Mouse (Mus musculus): Measurements from ENCODE around the gene Mrpl27.
"Not testable (repeated sequence)": the region's sequence is repeated elsewhere in the genome, so short reads cannot be mapped to it uniquely, and the experiment has no call there.

Mrpl27 gene

DNA sequence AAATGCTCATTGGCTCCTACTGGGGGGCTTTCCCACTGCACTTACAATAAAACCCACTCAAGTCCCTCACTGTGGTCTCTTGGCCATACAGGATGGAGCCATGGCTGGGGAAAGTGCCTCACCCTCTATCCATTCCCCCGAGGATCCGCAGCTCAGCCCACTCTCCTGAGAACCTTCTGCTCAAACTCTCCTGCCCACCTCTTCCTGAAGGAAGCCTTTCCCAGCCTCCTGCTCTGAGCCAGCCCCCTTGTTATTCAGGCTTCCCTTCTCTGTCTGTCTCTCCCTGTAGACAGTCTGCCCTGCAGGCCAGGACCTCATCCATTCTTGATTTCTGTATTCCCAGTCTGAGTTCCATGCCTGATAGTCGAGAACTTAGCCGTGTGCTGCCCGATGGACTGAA, 21.4 kb downstream of the Mrpl27 start:
- in situ Hi-C loops (cut with MboI, MseI): no loop called here

GRCm38 (mm10) chr11:94675446-94675845, 21.9 kb downstream of the Mrpl27 start:
- in situ Hi-C loops (cut with MboI, MseI): no loop called here

GRCm38 (mm10) chr11:94676308-94676707, 22.7 kb downstream of the Mrpl27 start:
- in situ Hi-C loops (cut with MboI, MseI): no loop called here

DNA sequence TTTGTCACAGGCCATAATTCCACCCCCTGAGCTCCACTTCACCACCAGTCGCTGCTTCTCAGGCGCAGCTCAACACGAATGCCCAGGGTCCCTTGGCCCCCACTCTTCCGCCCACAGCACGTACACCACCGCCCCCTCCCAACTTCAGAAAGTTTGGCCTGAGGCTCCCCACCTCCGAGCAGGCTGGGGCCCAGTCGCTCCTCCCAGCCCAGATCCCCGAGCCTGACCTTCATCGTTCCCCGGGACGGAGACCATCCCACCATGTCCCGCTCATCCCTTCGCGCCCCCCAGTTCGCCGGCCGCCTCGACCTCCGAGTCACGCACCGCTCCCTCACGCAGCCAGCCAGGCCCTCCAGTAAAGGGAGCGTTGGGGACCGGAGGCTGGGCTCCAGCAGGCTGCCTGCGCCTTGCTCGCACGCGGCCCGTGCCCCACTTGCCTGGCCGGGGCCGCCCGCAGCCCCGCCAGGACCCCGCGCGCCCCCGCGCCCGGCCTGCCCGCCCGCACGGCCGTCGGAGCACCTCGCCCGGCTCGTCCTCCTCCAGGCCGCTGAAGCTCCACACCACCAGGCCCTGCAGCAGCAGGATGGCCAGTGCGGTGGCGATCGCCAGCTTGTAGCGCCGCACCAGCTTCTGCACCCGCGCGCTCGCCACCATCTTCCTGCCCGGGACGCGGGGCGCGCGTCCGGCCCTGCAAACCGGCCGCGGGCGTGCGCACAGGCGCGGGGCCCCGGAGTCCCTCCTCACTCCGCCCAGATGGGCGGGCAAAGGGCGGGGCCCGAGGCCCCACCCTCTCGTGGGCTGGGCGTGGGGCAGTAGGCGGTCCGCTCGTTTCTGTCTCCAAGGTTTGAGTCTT, 23.4 kb downstream of the Mrpl27 start, which contains the start of gene Xylt2:
Gene Xylt2 (minus strand): TSS at position 762 of the 853 bp plus-strand sequence.
- in situ Hi-C loops (cut with MboI, MseI): no loop called here

DNA sequence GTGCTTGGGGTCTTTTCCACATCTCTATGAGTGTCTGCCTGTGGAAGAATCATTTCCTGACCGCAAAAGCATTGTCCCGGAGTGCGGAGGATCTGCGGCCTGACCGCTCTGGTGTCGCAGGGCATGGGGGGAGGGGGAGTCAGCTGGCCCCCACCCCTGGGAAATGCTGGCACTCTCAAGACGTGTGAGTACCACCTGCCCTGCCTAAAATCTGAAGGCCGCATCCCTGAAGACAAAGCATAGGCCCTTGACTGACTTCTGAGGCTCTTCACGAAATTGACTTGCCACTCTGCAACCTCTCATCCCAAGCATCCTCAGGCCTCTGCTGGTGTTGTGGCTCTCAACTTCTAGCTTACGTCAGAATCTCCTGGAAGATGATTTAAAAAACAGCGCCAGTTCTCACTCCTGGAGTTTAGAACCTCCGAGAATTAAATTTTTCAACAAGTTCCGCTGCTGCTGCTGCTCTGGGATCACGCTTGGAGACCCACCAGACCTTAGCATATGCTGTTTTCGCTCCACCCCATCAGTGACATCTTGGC, 24.1 kb downstream of the Mrpl27 start:
- in situ Hi-C loops (cut with MboI, MseI): no loop called here

DNA sequence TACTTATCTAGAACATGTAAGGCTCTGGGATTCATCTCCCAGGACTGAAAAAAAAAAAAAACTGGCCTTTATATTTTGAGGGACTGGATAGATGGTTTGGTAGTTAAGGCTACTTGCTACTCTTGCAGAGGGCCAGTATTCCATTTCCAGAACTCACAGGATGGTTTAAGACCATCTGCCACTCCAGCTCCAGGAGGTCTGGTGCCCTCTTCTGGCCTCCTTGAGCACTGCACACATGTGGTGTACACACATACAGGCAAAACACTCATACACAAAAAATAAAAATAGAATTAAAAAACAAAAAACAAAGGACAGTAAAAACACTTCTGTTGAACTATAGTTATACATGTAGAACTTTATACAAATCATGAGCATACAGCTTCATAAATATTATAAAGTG, 27.1 kb downstream of the Mrpl27 start:
- in situ Hi-C loops (cut with MboI, MseI): no loop called here

GRCm38 (mm10) chr11:94681640-94682039, 28.1 kb downstream of the Mrpl27 start:
- in situ Hi-C loops (cut with MboI, MseI): no loop called here

DNA sequence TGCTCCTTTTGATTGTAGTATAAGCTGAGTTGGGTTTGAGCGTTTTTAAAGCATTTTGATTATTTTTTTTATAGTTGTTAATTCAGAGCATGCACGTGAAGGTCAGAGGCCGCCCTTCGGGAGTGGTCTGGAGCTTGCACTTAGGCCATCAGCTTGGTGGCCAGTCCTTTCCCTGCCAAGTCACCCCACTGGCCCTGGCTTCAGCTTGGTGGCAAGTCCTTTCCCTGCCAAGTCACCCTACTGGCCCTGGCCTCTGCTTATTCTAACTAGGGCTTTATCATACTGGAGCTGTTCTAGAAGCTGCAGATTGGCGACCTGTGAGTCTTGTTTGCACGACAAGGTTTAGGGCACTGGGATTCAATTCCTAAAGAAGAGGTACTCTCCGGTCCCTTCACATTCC, 28.9 kb downstream of the Mrpl27 start:
- in situ Hi-C loops (cut with MboI, MseI): no loop called here

GRCm38 (mm10) chr11:94687178-94687577, 33.6 kb downstream of the Mrpl27 start:
- in situ Hi-C loops (cut with MboI, MseI): no loop called here

DNA sequence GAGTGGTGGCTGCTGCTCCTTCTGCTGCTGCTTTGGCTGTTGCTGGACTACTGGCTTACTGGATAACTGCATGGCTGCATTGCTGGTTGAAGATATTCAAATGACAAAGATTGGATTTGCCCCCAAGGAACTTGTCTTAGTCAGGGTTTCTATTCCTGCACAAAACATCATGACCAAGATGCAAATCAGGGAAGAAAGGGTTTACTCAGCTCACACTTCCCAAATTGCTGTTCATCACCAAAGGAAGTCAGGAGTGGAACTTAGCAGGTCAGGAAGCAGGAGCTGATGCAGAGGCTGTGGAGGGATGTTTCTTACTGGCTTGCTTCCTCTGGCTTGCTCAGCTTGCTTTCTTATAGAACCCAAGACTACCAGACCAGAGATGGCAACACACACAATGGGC, 38.9 kb downstream of the Mrpl27 start:
- in situ Hi-C loops (cut with MboI, MseI): not testable (repeated sequence)

- in situ Hi-C loops (cut with MboI, MseI): no loop called here
Measured at GRCm38 (mm10) chr11:94695508-94695907, 41.9 kb downstream of the Mrpl27 start.

- in situ Hi-C loops (cut with MboI, MseI): no loop called here
Measured at GRCm38 (mm10) chr11:94697140-94697539, 43.6 kb downstream of the Mrpl27 start.

DNA sequence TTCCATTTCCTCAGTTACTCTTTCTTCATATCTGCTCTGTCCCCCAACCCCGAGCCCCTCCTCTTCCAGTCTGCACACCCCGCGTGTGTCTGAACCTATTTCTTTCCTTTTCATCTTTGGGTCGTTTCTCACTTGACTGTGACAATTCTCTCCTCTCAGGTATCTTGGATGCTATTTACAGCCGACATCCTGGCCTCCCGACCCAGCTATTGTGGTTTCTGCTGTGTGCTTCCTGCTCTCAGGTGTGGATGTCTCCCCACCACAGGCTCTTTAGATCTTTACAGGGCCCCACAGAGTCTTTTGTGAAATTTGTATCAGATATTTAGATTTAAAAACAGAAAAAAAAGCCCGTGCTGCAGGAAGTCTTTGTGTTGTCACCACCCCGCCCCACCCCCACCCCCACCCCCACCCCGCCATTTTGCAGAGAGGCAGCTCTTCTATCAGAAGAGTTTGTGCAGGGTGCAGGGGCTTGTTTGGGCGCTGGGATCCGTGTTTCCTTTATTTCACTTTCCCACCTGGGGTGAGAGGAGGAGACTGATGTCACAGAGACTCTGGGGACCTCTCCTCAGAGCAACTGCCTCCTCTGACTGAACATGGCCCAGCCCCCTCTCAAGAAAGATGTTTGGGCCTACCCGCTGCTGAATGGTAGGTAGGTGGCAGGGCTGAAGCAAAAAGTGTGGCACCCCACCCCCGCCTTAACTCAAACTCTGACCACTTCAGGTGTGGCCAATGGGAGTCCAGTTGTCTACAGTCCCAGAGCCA, 44.3 kb downstream of the Mrpl27 start:
- in situ Hi-C loops (cut with MboI, MseI): no loop called here

DNA sequence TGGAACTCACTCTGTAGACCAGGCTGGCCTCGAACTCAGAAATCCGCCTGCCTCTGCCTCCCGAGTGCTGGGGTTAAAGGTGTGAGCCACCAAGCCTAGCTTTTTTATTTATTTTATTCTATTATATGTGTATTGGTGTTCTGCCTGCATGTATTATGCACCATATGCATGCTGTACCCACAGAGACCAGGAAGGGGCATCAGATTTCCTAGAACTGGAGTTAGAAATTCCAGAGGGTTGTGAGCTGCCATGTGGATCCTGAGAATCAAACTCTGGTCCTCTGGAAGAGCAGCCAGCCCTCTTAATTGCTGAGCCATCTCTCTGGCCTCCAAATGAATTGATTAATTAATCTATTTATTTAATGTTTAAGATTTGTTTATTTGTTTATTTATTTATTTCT, 45.8 kb downstream of the Mrpl27 start:
- in situ Hi-C loops (cut with MboI, MseI): no loop called here

DNA sequence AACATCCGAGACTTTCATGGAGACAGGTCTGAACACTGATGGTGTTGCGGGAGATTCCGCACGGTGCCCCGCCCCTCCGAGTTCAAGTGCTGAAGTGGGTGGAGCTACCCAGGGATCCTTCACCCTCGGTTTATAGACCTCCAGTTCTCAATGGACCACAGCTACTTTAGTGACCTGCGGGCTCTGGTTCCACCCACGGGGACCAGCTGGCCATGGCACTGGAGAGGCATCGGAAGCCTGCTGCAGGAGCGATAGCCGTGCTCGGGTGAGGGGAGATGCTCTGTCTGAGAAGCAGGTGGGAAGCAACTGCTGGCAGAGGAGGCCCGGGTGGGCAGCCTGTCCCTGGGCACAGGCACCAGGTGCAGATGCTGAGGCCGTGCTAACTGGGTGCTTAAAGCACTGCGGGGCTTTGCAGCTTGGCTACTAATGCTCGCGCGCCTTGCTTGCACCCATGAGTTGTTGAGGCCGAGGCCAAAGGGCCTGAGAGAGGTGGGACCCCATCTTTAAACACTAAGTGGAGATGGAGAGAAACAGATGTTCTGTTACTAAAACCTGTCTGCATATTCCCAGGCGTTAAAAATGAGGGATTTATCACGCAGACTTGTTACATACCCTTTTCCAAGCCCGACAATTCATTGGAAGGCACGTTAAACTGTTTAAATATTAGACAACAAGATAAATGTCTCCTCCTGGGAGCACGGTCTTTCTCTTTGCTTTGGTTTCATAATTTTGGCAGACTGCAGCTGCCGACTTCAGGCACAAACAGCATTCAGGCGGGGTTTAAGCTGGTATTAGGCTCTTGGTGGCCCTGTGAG, 48.0 kb downstream of the Mrpl27 start:
- in situ Hi-C loops (cut with MboI, MseI): no loop called here

DNA sequence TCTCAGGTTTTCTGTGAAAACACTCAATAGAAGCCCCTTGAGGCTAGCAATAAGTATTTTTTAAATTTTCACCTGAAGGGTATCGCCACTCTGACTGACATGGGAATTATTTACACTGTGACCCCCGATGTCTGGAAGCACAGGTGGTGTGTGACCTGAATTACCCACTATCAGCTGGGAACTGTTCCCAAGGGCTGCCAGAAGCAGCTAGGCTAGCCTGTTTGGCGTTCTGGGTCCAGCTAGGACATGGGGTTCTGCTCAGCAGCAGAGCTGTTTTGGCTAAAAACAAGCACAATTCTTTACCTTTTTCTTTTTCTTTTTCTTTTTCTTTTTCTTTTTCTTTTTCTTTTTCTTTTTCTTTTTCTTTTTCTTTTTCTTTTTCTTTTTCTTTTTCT, 48.6 kb downstream of the Mrpl27 start:
- in situ Hi-C loops (cut with MboI, MseI): no loop called here

- in situ Hi-C loops (cut with MboI, MseI): no loop called here
Measured at GRCm38 (mm10) chr11:94704020-94704419, 50.5 kb downstream of the Mrpl27 start.

GRCm38 (mm10) chr11:94704472-94704871, 50.9 kb downstream of the Mrpl27 start, which contains the start of gene Gm11541:
Gene Gm11541, minus strand, starts transcription at chr11:94704499.
- in situ Hi-C loops (cut with MboI, MseI): no loop called here

Data from T-helper 1 cell (primary cell).